Mouse (Mus musculus): Measurements from ENCODE around the gene Zfp524. TPM values are rescaled to one million over a fixed set of nuclear protein-coding genes. Genes with fewer than 3 reads are reported as not detected.
"Not testable (repeated sequence)": the region's sequence is repeated elsewhere in the genome, so short reads cannot be mapped to it uniquely, and the experiment has no call there.

The Zfp524 gene
- polyA plus RNA-seq, 1 experiment from 2014 or later: 8.2 TPM

- peaks cover 32% of the 10 kb centered on the region for H3K36me3 ChIP-seq
- peak within 1 kb of the TSS; percentile 70 for H3K4me3 ChIP-seq
- peaks cover 36% of the 10 kb centered on the region for H3K27me3 ChIP-seq (ENCODE audit: low read depth, poor library complexity, severe bottlenecking)
- H3K27ac ChIP-seq: peak within 1 kb of the TSS; percentile 84
- H3K9me3 ChIP-seq (replicated peaks): peaks cover 5% of the 10 kb centered on the region; the same call in 1 of the 2 replicates
- peaks cover 31% of the 10 kb centered on the region for H3K4me1 ChIP-seq
- peak; percentile 97 for DNase-seq (ENCODE audit: low spot score)
- WGBS: 8% methylated on average over 20 of the region's 26 CpGs
These were observed 18.0 kb upstream of the Zfp524 start, which contains the start of gene Zfp579 for GRCm38 (mm10) chr7:4996003-4996895. Gene Zfp579 (minus strand): TSS chr7:4996158.

GRCm38 (mm10) chr7:4996934-4997333, 17.3 kb upstream of the Zfp524 start:
- WGBS: 73% methylated on average over 8 of the region's 8 CpGs
- peaks cover 36% of the 10 kb centered on the region for H3K27me3 ChIP-seq (ENCODE audit: low read depth, poor library complexity, severe bottlenecking)
- H3K9me3 ChIP-seq (replicated peaks): peaks cover 5% of the 10 kb centered on the region; the same call in 1 of the 2 replicates
- peak overlapping the region; percentile 70 for H3K4me3 ChIP-seq
- H3K27ac ChIP-seq: no peak overlapping the region; the same call in 1 of the 2 replicates
- H3K36me3 ChIP-seq: peaks cover 27% of the 10 kb centered on the region
- DNase-seq (ENCODE audit: low spot score): no peak
- H3K4me1 ChIP-seq: peaks cover 31% of the 10 kb centered on the region

- H3K36me3 ChIP-seq: no peaks in the 10 kb centered on the region
- no peaks in the 10 kb centered on the region for H3K9me3 ChIP-seq (replicated peaks)
- no peak overlapping the region for H3K27ac ChIP-seq
- DNase-seq (ENCODE audit: low spot score): no peak
- H3K27me3 ChIP-seq (ENCODE audit: low read depth, poor library complexity, severe bottlenecking): peaks cover 7% of the 10 kb centered on the region
- 75% methylated on average over 2 of the region's 2 CpGs for WGBS
- peaks cover 21% of the 10 kb centered on the region for H3K4me1 ChIP-seq
- no peak overlapping the region for H3K4me3 ChIP-seq
These were observed 14.3 kb upstream of the Zfp524 start for GRCm38 (mm10) chr7:4999876-5000275.

- not testable (repeated sequence) for H3K27me3 ChIP-seq (ENCODE audit: low read depth, poor library complexity, severe bottlenecking); DNase-seq (ENCODE audit: low spot score); H3K9me3 ChIP-seq (replicated peaks); H3K4me1 ChIP-seq; H3K27ac ChIP-seq; H3K4me3 ChIP-seq
- 75% methylated on average over 8 of the region's 8 CpGs for WGBS
- H3K36me3 ChIP-seq: peaks cover 19% of the 10 kb centered on the region
These were observed 11.3 kb upstream of the Zfp524 start for GRCm38 (mm10) chr7:5002876-5003275.

GRCm38 (mm10) chr7:5008229-5008628, 6.0 kb upstream of the Zfp524 start:
- Histone ChIP-seq H3K36me3 (peaks cover 73% of the 10 kb centered on the region), H3K9me3 (replicated peaks) (no peaks in the 10 kb centered on the region), H3K4me1 (0 out of 2 replicates have a peak, but pooled peaks cover 9% of the 10 kb centered on the region), H3K27ac (no peak overlapping the region), H3K27me3 (ENCODE audit: low read depth, poor library complexity, severe bottlenecking) (no peaks in the 10 kb centered on the region), H3K4me3 (0 out of 2 replicates have a peak overlapping the region, but pooled peaks have one; percentile 4)
- 95% methylated on average over 26 of the region's 26 CpGs for WGBS
- no peak for DNase-seq (ENCODE audit: low spot score)

GRCm38 (mm10) chr7:5012681-5013513, 1.3 kb upstream of the Zfp524 start:
- no peak for DNase-seq (ENCODE audit: low spot score)
- 92% methylated on average over 27 of the region's 27 CpGs for WGBS
- peaks cover 65% of the 10 kb centered on the region for H3K36me3 ChIP-seq

GRCm38 (mm10) chr7:5015118-5016001, 1.1 kb downstream of the Zfp524 start, which contains the start of gene Gm44973:
Gene Gm44973 (plus strand): TSS chr7:5015496.
- H3K27ac ChIP-seq: peak within 1 kb of the TSS; percentile 98
- H3K9me3 ChIP-seq (replicated peaks): no peaks in the 10 kb centered on the region
- peaks cover 16% of the 10 kb centered on the region; the same call in 1 of the 2 replicates for H3K4me1 ChIP-seq
- under 1% methylated on average over 63 of the region's 76 CpGs for WGBS
- H3K36me3 ChIP-seq: peaks cover 45% of the 10 kb centered on the region
- peak; percentile 99 for DNase-seq (ENCODE audit: low spot score)
- H3K4me3 ChIP-seq: peak within 1 kb of the TSS; percentile 69
- H3K27me3 ChIP-seq (ENCODE audit: low read depth, poor library complexity, severe bottlenecking): no peaks in the 10 kb centered on the region

More at GRCm38 (mm10) chr7:5012681-5013513, 1.3 kb upstream of the Zfp524 start:
- H3K27me3 ChIP-seq (ENCODE audit: low read depth, poor library complexity, severe bottlenecking): no peaks in the 10 kb centered on the region
- H3K9me3 ChIP-seq (replicated peaks): no peaks in the 10 kb centered on the region
- peaks cover 16% of the 10 kb centered on the region; the same call in 1 of the 2 replicates for H3K4me1 ChIP-seq
- H3K4me3 ChIP-seq: peak overlapping the region; percentile 69
- no peak overlapping the region for H3K27ac ChIP-seq

- DNase-seq (ENCODE audit: low spot score): no peak
- no peaks in the 10 kb centered on the region for H3K27me3 ChIP-seq (ENCODE audit: low read depth, poor library complexity, severe bottlenecking)
- H3K36me3 ChIP-seq: peaks cover 38% of the 10 kb centered on the region
- peak overlapping the region; percentile 69 for H3K4me3 ChIP-seq
- WGBS: 69% methylated on average over 3 of the region's 3 CpGs
- no peaks in the 10 kb centered on the region for H3K9me3 ChIP-seq (replicated peaks)
- H3K4me1 ChIP-seq: peaks cover 18% of the 10 kb centered on the region
- peak overlapping the region; percentile 98 for H3K27ac ChIP-seq
These were observed 1.8 kb downstream of the Zfp524 start for GRCm38 (mm10) chr7:5016057-5016456.

GRCm38 (mm10) chr7:5016920-5017319, 2.7 kb downstream of the Zfp524 start:
- H3K27ac ChIP-seq: no peak overlapping the region
- H3K9me3 ChIP-seq (replicated peaks): no peaks in the 10 kb centered on the region
- 96% methylated on average over 2 of the region's 2 CpGs for WGBS
- peaks cover 26% of the 10 kb centered on the region for H3K4me1 ChIP-seq
- H3K27me3 ChIP-seq (ENCODE audit: low read depth, poor library complexity, severe bottlenecking): no peaks in the 10 kb centered on the region
- H3K36me3 ChIP-seq: peaks cover 35% of the 10 kb centered on the region
- no peak overlapping the region for H3K4me3 ChIP-seq
- DNase-seq (ENCODE audit: low spot score): no peak

- no peak overlapping the region for H3K27ac ChIP-seq
- H3K36me3 ChIP-seq: peaks cover 35% of the 10 kb centered on the region
- H3K4me1 ChIP-seq: peaks cover 28% of the 10 kb centered on the region
- H3K9me3 ChIP-seq (replicated peaks): no peaks in the 10 kb centered on the region
- no peaks in the 10 kb centered on the region for H3K27me3 ChIP-seq (ENCODE audit: low read depth, poor library complexity, severe bottlenecking)
- H3K4me3 ChIP-seq: no peak overlapping the region
- no peak for DNase-seq (ENCODE audit: low spot score)
- WGBS: 91% methylated on average over 16 of the region's 16 CpGs
These were observed 3.1 kb downstream of the Zfp524 start for GRCm38 (mm10) chr7:5017352-5017751.

GRCm38 (mm10) chr7:5017931-5018330, 3.7 kb downstream of the Zfp524 start:
- H3K27me3 ChIP-seq (ENCODE audit: low read depth, poor library complexity, severe bottlenecking): no peaks in the 10 kb centered on the region
- no peak for DNase-seq (ENCODE audit: low spot score)

GRCm38 (mm10) chr7:5019576-5019975, 5.4 kb downstream of the Zfp524 start:
- Histone ChIP-seq H3K4me1 (peaks cover 24% of the 10 kb centered on the region), H3K27ac (peak overlapping the region; percentile 97), H3K36me3 (peaks cover 49% of the 10 kb centered on the region), H3K4me3 (peak overlapping the region; percentile 84)
- not testable (repeated sequence) for H3K27me3 ChIP-seq (ENCODE audit: low read depth, poor library complexity, severe bottlenecking); H3K9me3 ChIP-seq (replicated peaks); DNase-seq (ENCODE audit: low spot score)
- WGBS: 26% methylated on average over 8 of the region's 8 CpGs

More at GRCm38 (mm10) chr7:5017931-5018330, 3.7 kb downstream of the Zfp524 start:
- Histone ChIP-seq H3K4me1 (peaks cover 28% of the 10 kb centered on the region), H3K4me3 (no peak overlapping the region; the same call in 1 of the 2 replicates), H3K27ac (no peak overlapping the region), H3K36me3 (peaks cover 35% of the 10 kb centered on the region), H3K9me3 (replicated peaks) (no peaks in the 10 kb centered on the region)
- 96% methylated on average over 21 of the region's 21 CpGs for WGBS

All from limb, embryonic 10.5 days (tissue).